27 mouse cellular contexts compared by ENCODE assay signal in genomic region chr2:146728693-146729092, GRCm38 (mm10).
A peak's percentile ranks its signal among the peaks of the same experiment; 100 is the strongest.
DNase-seq lines count a peak whose midpoint lies in the region; ATAC-seq lines count a peak whose summit lies in the region.
"Had no signal": no experiment of that assay in that cellular context is flagged by ENCODE, and none has a peak within 500 bp of the region (broad histone marks: within the 10 kb centered on the region; RNA-seq: fewer than 3 reads in every experiment).

No protein-coding gene starts in this region.

- no peak overlapping the region for H3K4me3 ChIP-seq in midbrain, embryonic 11.5 days (ENCODE audit: low read depth, low read length)
- no peak overlapping the region for H3K4me3 ChIP-seq in midbrain, embryonic 16.5 days (ENCODE audit: low read depth, low read length)
- no peak overlapping the region for H3K4me3 ChIP-seq in kidney, embryonic 15.5 days (replicated peaks)
- H3K4me3 ChIP-seq: embryonic facial prominence, embryonic 10.5 days; embryonic facial prominence, embryonic 12.5 days; forebrain, embryonic 13.5 days; forebrain, embryonic 15.5 days had no signal

- no peaks in the 10 kb centered on the region for H3K36me3 ChIP-seq in midbrain, embryonic 11.5 days (ENCODE audit: control insufficient read depth, insufficient read depth, low read length)
- H3K36me3 ChIP-seq in midbrain, embryonic 16.5 days (ENCODE audit: control insufficient read depth, insufficient read depth, low read length): no peaks in the 10 kb centered on the region
- H3K36me3 ChIP-seq in kidney, embryonic 15.5 days: no peaks in the 10 kb centered on the region
- H3K36me3 ChIP-seq: embryonic facial prominence, embryonic 10.5 days; embryonic facial prominence, embryonic 12.5 days; forebrain, embryonic 15.5 days; G1E had no signal

- no peak overlapping the region for H3K4me2 ChIP-seq in midbrain, embryonic 11.5 days
- H3K4me2 ChIP-seq in midbrain, embryonic 16.5 days (ENCODE audit: low read length): no peak overlapping the region
- H3K4me2 ChIP-seq in kidney, embryonic 15.5 days: no peak overlapping the region
- H3K4me2 ChIP-seq: embryonic facial prominence, embryonic 12.5 days; forebrain, embryonic 13.5 days; forebrain, embryonic 15.5 days had no signal

- no peak for ATAC-seq in midbrain, embryonic 11.5 days (ENCODE audit: low FRiP score)
- ATAC-seq in midbrain, embryonic 16.5 days: no peak
- ATAC-seq in common myeloid progenitor, adult 5-6 weeks (replicated peaks; ENCODE audit: low read depth, poor library complexity, severe bottlenecking): peak; percentile 67
- ATAC-seq in hematopoietic stem cell, adult 5-6 weeks (replicated peaks in 1 of 2; ENCODE audit: insufficient read depth in 1 of 2, low FRiP score in 2 of 2, low TSS enrichment in 1 of 2, low read depth in 1 of 2, poor library complexity in 2 of 2, severe bottlenecking in 2 of 2): peak; percentile 25 to 57; a peak in 3 of 4 replicates
- ATAC-seq in megakaryocyte progenitor cell, adult 5-6 weeks (replicated peaks; ENCODE audit: poor library complexity): peak; percentile 71
- ATAC-seq in kidney, embryonic 15.5 days (replicated peaks; ENCODE audit: low FRiP score): no peak
- ATAC-seq: activated CD4-positive, CD25-positive, alpha-beta regulatory T cell, adult 4 months; CD4-positive, CD25-positive, alpha-beta regulatory T cell, adult 4 months; forebrain, embryonic 13.5 days; forebrain, embryonic 15.5 days; forebrain, postnatal 0 days; Patski had no signal

- DNase-seq in midbrain, embryonic 11.5 days (ENCODE audit: low spot score, missing footprints): peak; percentile 33
- DNase-seq in left cerebral cortex, postnatal 36 days (ENCODE audit: low spot score in 2 of 2): no peak
- DNase-seq in kidney, postnatal 36 days: no peak
- DNase-seq: adrenal gland, adult 8-10 months; adrenal gland, postnatal 14 days; adrenal gland, postnatal 36 days; B cell, adult 2 months; cerebellum, adult 11-12 months; cerebellum, adult 2 months; cerebellum, adult 9-10 months; cerebellum, postnatal 14 days; cerebellum, postnatal 36 days; forebrain, postnatal 0 days had no signal

- no peak overlapping the region for H3K27ac ChIP-seq in midbrain, embryonic 11.5 days (ENCODE audit: low read depth, low read length)
- H3K27ac ChIP-seq in midbrain, embryonic 16.5 days (ENCODE audit: low read length): no peak overlapping the region
- no peak overlapping the region for H3K27ac ChIP-seq in kidney, embryonic 15.5 days
- H3K27ac ChIP-seq: embryonic facial prominence, embryonic 10.5 days; embryonic facial prominence, embryonic 12.5 days; forebrain, embryonic 13.5 days; forebrain, embryonic 15.5 days had no signal

- H3K4me1 ChIP-seq in midbrain, embryonic 11.5 days (ENCODE audit: control insufficient read depth, insufficient read depth, low read length): peaks cover 29% of the 10 kb centered on the region
- H3K4me1 ChIP-seq in midbrain, embryonic 16.5 days (ENCODE audit: control insufficient read depth, insufficient read depth, low read length): peaks cover 9% of the 10 kb centered on the region
- no peaks in the 10 kb centered on the region for H3K4me1 ChIP-seq in kidney, embryonic 15.5 days
- H3K4me1 ChIP-seq: embryonic facial prominence, embryonic 12.5 days had no signal

- intact Hi-C loops in left cerebral cortex, postnatal 36 days (cut with DNase I): no loop called here

- H3K27me3 ChIP-seq in midbrain, embryonic 11.5 days (ENCODE audit: control insufficient read depth, insufficient read depth, low read length): peaks cover 7% of the 10 kb centered on the region; the same call in 1 of the 2 replicates
- H3K27me3 ChIP-seq in midbrain, embryonic 16.5 days (ENCODE audit: control insufficient read depth, insufficient read depth, low read depth, low read length): peaks cover 2% of the 10 kb centered on the region; the same call in 1 of the 2 replicates
- no peaks in the 10 kb centered on the region for H3K27me3 ChIP-seq in kidney, embryonic 15.5 days
- H3K27me3 ChIP-seq: CH12.LX; embryonic facial prominence, embryonic 12.5 days had no signal

- no peak overlapping the region for H3K9ac ChIP-seq in midbrain, embryonic 11.5 days (ENCODE audit: low read length)
- H3K9ac ChIP-seq in midbrain, embryonic 16.5 days (ENCODE audit: low read depth, low read length): no peak overlapping the region
- H3K9ac ChIP-seq in kidney, embryonic 15.5 days: no peak overlapping the region
- H3K9ac ChIP-seq: embryonic facial prominence, embryonic 12.5 days; forebrain, embryonic 13.5 days; forebrain, embryonic 15.5 days; forebrain, postnatal 0 days had no signal

- H3K9me3 ChIP-seq in midbrain, embryonic 11.5 days (ENCODE audit: control insufficient read depth, low read length): no peaks in the 10 kb centered on the region
- no peaks in the 10 kb centered on the region for H3K9me3 ChIP-seq in midbrain, embryonic 16.5 days (replicated peaks; ENCODE audit: control insufficient read depth, low read length, poor library complexity, severe bottlenecking)
- H3K9me3 ChIP-seq in kidney, embryonic 15.5 days (replicated peaks): no peaks in the 10 kb centered on the region
- H3K9me3 ChIP-seq: embryonic facial prominence, embryonic 10.5 days; embryonic facial prominence, embryonic 12.5 days; forebrain, embryonic 13.5 days; forebrain, embryonic 15.5 days; G1E had no signal

Comparison
In these comparisons a context has a peak if more than half of its experiments do, and no peak if none do; other contexts are left out.
1. ATAC-seq: peak in common myeloid progenitor, adult 5-6 weeks (single experiment), hematopoietic stem cell, adult 5-6 weeks (2 of 2) and megakaryocyte progenitor cell, adult 5-6 weeks (single experiment); none in midbrain, embryonic 11.5 days (single experiment), midbrain, embryonic 16.5 days (single experiment) and kidney, embryonic 15.5 days (single experiment).